Mouse (Mus musculus): ENCODE results near the gene Cry1.

GRCm38 (mm10) chr10:85210125-85210524, 25.3 kb upstream of the Cry1 start:
- no peak for TF ChIP-seq TAL1 (conservative IDR thresholded peaks at IDR 0.05; ENCODE audit: low read depth, low read length)
- TF ChIP-seq CTCF (IDR thresholded peaks at IDR 0.05; ENCODE audit: low read depth, low read length) = no peak
- no peak for TF ChIP-seq GATA1 (IDR thresholded peaks at IDR 0.05; ENCODE audit: borderline replicate concordance, low read length)
- no peak for TF ChIP-seq POLR2AphosphoS5 (IDR thresholded peaks at IDR 0.05; ENCODE audit: insufficient replicate concordance, low read depth, low read length)
- TF ChIP-seq GATA2 (IDR thresholded peaks at IDR 0.05; ENCODE audit: borderline replicate concordance, low read depth, low read length) = no peak
